Mouse (Mus musculus): ENCODE measurements around the gene Ceacam16. TPM values are rescaled to one million over a fixed set of nuclear protein-coding genes. Genes with fewer than 3 reads are reported as not detected.

Ceacam16 gene
- total RNA-seq, 1 experiment from 2014 or later = not detected

GRCm38 (mm10) chr7:19821633-19822032 is 39.5 kb downstream of the Ceacam16 start:
- ATAC-seq (replicated peaks; ENCODE audit: insufficient number of reproducible peaks, low FRiP score, low TSS enrichment, poor library complexity, severe bottlenecking) = no peak

DNA sequence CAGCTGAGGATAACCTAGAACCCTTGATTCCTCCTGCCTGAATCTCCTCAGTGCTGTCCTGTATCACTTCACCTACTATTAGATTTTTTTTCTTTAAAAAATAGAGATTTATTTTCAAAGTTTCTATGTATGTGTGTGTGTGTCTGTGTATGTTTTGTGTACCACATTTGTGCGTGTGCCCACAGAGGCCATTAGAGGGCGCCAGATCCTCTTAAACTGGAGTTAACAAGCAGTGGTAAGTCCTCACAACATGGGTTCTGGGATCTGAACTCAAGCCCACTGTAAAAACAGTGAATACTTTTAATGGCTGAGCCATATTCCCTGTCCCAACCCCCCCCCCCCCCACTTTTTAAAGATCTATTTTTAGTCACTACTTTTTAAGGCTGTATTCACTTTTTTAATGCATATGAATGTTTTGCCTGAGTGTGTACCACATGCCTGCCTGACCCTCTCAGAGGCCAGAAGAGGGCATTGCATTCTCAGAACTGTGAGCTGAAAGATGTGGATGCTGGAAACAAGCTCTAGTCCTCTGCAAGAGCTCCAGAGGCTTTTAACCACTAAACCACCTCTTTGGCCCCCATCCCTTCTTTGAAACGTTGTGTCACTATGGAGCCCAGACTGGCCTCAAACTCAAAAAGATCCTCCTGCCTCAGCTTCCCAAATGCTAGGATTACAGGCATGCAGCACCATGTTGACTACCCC is 40.6 kb downstream of the Ceacam16 start:
- ATAC-seq (replicated peaks; ENCODE audit: insufficient number of reproducible peaks, low FRiP score, low TSS enrichment, poor library complexity, severe bottlenecking) = no peak

GRCm38 (mm10) chr7:19818875-19819274 is 42.2 kb downstream of the Ceacam16 start:
- no peak for ATAC-seq (replicated peaks; ENCODE audit: insufficient number of reproducible peaks, low FRiP score, low TSS enrichment, poor library complexity, severe bottlenecking)

DNA sequence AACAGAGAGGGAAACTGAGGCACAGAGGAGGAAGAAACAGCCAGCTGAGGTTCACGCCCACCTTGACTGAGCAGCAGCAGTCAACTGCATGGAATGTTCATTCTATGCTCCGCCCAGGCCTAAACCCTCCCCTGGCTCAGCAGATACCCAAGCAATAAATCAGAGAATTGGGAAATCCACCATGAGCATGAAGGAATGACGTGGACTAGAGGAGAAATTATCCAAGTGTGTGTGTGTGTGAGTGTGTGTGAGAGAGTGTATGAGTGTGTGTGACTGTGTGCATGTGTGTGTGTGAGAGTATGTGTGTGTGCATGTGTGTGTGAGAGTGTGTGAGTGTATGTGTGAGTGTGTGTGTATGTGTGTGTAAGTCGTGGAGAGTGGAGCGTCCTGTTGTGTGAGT is 42.7 kb downstream of the Ceacam16 start:
- no peak for ATAC-seq (replicated peaks; ENCODE audit: insufficient number of reproducible peaks, low FRiP score, low TSS enrichment, poor library complexity, severe bottlenecking)

GRCm38 (mm10) chr7:19817382-19818105 is 43.6 kb downstream of the Ceacam16 start:
- peak; percentile 83 for ATAC-seq (replicated peaks; ENCODE audit: insufficient number of reproducible peaks, low FRiP score, low TSS enrichment, poor library complexity, severe bottlenecking)

GRCm38 (mm10) chr7:19816224-19816771 is 44.8 kb downstream of the Ceacam16 start:
- peak; percentile 60 for ATAC-seq (replicated peaks; ENCODE audit: insufficient number of reproducible peaks, low FRiP score, low TSS enrichment, poor library complexity, severe bottlenecking)

DNA sequence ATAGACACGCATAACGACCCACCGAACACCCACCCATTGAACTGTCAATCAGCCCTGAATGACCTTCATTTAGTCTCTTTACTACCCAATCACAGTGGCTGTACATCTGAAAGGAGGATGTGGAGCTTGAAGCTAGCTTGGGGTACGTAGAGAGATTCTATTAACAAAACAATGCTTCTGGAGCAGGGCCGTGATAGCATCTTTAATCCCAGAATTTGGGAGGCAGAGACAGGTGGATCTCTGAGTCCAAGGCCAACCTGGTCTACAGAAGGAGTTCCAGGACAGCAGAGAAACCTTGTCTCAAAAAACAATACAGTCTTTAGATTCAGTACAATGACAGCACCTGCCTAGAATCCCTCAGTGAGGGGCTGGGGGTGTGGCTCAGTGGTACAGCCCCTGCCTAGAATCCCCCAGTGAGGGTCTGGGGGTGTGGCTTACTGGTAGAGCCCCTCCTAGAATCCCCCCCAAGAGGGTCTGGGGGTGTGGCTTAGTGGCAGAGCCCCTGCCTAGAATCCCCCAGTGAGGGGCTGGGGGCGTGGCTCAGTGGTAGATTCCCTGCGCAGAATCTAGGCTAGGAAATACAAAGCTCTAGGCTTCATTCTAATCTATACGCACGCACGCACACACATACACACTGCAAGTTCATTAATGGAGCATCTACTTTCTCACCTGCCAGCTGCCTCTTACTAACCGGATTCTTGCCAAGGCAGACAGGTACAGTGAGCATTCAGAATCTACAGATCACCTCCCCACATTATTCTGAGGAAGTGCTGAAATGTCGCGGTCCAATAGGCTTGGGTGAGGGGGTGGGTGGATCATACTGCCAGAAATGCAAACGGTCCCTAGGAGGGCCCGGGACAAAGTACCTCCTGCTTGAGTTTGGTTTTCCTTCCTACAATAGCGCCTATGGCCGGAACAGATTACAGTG is 45.5 kb downstream of the Ceacam16 start:
- no peak for ATAC-seq (replicated peaks; ENCODE audit: insufficient number of reproducible peaks, low FRiP score, low TSS enrichment, poor library complexity, severe bottlenecking)

GRCm38 (mm10) chr7:19813579-19814122 is 47.4 kb downstream of the Ceacam16 start:
- no peak for ATAC-seq (replicated peaks; ENCODE audit: insufficient number of reproducible peaks, low FRiP score, low TSS enrichment, poor library complexity, severe bottlenecking)

DNA sequence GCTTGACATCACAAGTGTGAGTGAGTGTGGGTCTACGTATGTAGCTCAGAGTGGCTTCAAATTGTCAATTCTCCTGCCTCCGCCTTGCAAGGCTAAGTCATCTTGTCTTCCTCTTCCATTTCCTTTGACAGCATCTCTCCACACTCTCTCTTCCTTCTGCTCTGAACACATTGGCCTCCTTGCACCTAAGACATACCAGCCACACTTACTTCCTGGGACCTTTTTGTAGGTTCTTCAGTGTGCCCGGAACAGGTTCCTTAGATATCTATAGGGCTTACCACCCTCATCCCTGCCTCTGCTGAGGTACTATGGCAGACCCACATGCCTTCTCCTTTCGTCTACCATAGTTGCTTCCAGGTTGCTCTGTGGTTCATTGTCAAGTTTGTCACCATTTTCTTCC is 47.9 kb downstream of the Ceacam16 start:
- ATAC-seq (replicated peaks; ENCODE audit: insufficient number of reproducible peaks, low FRiP score, low TSS enrichment, poor library complexity, severe bottlenecking) = no peak

DNA sequence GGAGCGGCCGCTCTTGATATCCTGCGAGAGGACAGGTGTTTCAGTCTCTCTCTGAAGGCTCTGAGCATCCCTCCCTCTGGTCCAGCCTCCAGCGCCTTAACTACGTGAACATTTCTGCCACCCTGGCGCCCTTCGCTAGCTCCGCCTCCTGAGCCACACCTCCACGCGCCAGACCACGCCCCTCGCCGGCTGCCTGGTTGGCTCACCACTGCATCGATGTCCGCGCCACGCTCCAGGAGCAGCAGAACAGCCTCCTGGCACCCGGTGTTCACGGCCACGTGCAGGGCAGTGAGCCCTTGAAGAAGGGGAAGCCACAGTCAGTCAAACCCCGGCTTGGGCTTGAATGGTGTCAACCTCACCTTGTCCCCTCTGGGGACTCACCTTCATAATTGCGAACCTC is 50.0 kb downstream of the Ceacam16 start:
- ATAC-seq (replicated peaks; ENCODE audit: insufficient number of reproducible peaks, low FRiP score, low TSS enrichment, poor library complexity, severe bottlenecking) = no peak

DNA sequence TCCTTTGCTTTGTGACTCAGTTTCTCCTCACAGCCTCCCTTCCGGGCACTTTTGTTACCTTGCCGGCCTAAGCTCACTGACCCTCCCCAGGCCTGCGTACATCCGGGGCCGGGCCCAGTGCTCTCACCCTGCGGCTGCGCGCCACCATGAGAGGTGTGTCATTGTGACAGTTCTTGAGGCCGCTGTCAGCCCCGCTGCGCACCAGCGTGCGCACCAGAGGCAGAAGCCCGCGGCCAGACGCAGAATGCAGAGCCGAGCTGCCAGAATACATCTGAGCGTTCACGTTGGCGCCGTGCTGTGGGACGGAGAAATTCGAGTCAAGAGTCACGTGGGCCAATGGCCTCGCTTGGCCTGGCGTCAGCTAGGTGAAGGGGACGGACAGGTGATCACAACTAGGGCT is 51.7 kb downstream of the Ceacam16 start:
- ATAC-seq (replicated peaks; ENCODE audit: insufficient number of reproducible peaks, low FRiP score, low TSS enrichment, poor library complexity, severe bottlenecking) = no peak

- no peak for ATAC-seq (replicated peaks; ENCODE audit: insufficient number of reproducible peaks, low FRiP score, low TSS enrichment, poor library complexity, severe bottlenecking)
These were observed 54.6 kb downstream of the Ceacam16 start for GRCm38 (mm10) chr7:19806356-19806969.

DNA sequence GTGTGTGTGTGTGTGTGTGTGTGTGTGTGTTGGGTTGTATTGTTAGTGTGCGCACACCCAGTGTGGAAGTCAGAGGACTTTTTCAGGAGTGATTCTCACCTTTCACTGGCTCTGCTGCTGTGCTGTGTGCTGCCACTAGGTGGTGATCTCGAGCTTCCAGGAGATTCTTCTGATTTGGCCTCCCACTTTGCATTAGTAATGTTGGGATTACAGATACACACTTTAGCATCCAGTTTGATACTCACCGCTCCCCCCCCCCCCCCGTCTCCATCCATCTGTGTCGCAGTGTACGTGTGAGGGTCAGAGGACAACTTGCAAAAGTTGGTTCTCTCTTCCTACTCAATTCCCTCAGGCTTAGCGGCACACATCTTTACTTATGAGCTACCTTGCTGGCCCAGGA is 58.1 kb downstream of the Ceacam16 start:
- peak; percentile 74; the same call in 1 of the 2 replicates for ATAC-seq (replicated peaks; ENCODE audit: insufficient number of reproducible peaks, low FRiP score, low TSS enrichment, poor library complexity, severe bottlenecking)

Other genes starting within 250 kb of the Ceacam16 start
- 26.3 to 29.9 TPM (median 27.3 TPM) in 3 replicates for gene Relb, start 231.9 kb downstream of the Ceacam16 start, total RNA-seq (2017)
- gene Clptm1, start 196.3 kb downstream of the Ceacam16 start, total RNA-seq (2017) = 42.6 to 53.9 TPM (median 51.1 TPM) in 3 replicates
- 221 to 583 TPM (median 515 TPM) in 3 replicates for gene Apoc2, start 183.4 kb downstream of the Ceacam16 start, total RNA-seq (2017)
- gene Gm44805, start 179.9 kb downstream of the Ceacam16 start, total RNA-seq (2017) = not detected in 3 replicates
- 0.48 TPM in 1 of 3 replicates, not detected in the others for gene Apoc4, start 179.8 kb downstream of the Ceacam16 start, total RNA-seq (2017)
- gene Apoc1, start 168.6 kb downstream of the Ceacam16 start, total RNA-seq (2017) = 10.9 to 16.5 TPM (median 12.4 TPM) in 3 replicates
- 4,026 to 6,646 TPM (median 6,582 TPM) in 3 replicates for gene Apoe, start 162.1 kb downstream of the Ceacam16 start, total RNA-seq (2017)
- gene Tomm40, start 145.9 kb downstream of the Ceacam16 start, total RNA-seq (2017) = 19.6 to 24.2 TPM (median 23.8 TPM) in 3 replicates
- not detected in 3 replicates for gene Nectin2, start 110.8 kb downstream of the Ceacam16 start, total RNA-seq (2017)
- gene Bcam, start 90.3 kb downstream of the Ceacam16 start, total RNA-seq (2017) = not detected in 3 replicates
- not detected in 3 replicates for gene Cblc, start 64.5 kb downstream of the Ceacam16 start, total RNA-seq (2017)
- 13.7 to 16.6 TPM (median 13.9 TPM) in 3 replicates for gene Bcl3, start 38.5 kb downstream of the Ceacam16 start, total RNA-seq (2017)
- not detected in 3 replicates for gene Gm19345, start 9.3 kb downstream of the Ceacam16 start, total RNA-seq (2017)
- gene Ceacam19, start 26.7 kb upstream of the Ceacam16 start, total RNA-seq (2017) = 0.38 to 1.2 TPM (median 0.75 TPM) in 3 replicates
- gene Pvr, start 59.9 kb upstream of the Ceacam16 start, total RNA-seq (2017) = 8.2 to 13.6 TPM (median 12.2 TPM) in 3 replicates
- gene Igsf23, start 89.5 kb upstream of the Ceacam16 start, total RNA-seq (2017) = 0.75 TPM in 1 of 3 replicates, not detected in the others
- not detected in 3 replicates for gene Ceacam20, start 104.1 kb upstream of the Ceacam16 start, total RNA-seq (2017)
- gene Nlrp9b, start 130.2 kb upstream of the Ceacam16 start, total RNA-seq (2017) = not detected in 3 replicates
- gene Vmn1r91, start 238.4 kb upstream of the Ceacam16 start, total RNA-seq (2017) = not detected in 3 replicates

Data from monocyte, adult 5-6 weeks (primary cell).